8 mouse cellular contexts compared by ENCODE assay signal in the genomic region with DNA sequence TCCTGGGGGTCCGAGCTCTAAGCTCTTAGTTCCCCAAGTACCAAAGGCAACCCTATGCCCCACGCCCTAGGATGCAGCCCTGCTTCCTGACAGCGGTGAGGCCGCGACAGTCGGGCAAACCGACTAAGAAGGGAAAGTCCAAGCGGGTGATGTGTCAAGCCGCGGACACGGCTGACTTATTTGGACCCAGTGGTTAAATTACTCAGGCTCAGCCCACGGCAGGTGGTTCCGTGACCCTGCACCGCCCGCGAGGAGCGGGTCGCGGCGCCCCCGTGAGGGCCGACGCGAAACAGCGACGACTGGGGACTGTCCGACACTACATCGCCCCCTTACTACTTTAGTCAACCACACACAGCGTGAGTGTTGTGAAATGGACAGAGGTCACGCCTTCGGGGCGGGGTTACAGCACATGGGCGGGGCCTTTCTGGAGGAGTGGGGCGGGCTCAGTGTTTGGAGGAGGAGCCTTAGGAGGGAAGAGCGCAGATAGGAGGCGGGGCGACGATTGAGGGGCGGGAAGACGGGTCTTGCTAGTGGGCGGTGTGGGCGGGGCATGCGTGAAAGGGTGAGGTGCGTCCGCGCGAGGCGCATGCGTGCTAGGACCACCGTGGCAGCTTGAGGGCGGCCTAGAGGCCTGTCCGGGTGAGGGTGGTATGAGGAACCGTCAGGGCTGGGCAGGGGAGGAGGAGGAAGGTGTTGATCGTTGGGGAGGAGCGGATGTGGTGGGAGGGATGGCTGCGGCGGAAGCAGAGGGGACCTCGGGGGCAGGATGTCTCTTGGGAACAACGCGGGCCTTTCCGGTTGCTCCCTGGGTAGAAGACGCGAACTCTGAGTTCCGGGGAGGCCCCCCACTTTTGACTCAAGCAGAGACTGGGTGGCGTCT. TPM values are rescaled to one million over a fixed set of nuclear protein-coding genes. Genes with fewer than 3 reads are reported as not detected.
DNase-seq lines count a peak whose midpoint lies in the region; ATAC-seq and TF ChIP-seq lines count a peak whose summit lies in the region.

A gene (plus strand): TSS at position 555 of the 880 bp plus-strand sequence.

- peak within 1 kb of the TSS; percentile 57 for H3K4me2 ChIP-seq in forebrain, embryonic 16.5 days (ENCODE audit: low read length)
- H3K4me2 ChIP-seq in lung, embryonic 14.5 days: peak within 1 kb of the TSS; percentile 74

- peak within 1 kb of the TSS; percentile 78 for H3K4me3 ChIP-seq in G1E (ENCODE audit: low read depth, low read length)
- peak within 1 kb of the TSS; percentile 78 for H3K4me3 ChIP-seq in forebrain, embryonic 16.5 days (replicated peaks; ENCODE audit: low read length)
- H3K4me3 ChIP-seq in layer of hippocampus, adult 2 months: peak within 1 kb of the TSS; percentile 73
- H3K4me3 ChIP-seq in lung, embryonic 14.5 days (ENCODE audit: low read depth, low read length): peak within 1 kb of the TSS; percentile 66
- peak within 1 kb of the TSS; percentile 56 for H3K4me3 ChIP-seq in olfactory bulb, adult 2 months (ENCODE audit: insufficient read depth, low read depth, low read length)
- H3K4me3 ChIP-seq in thymus, adult 2 months (ENCODE audit: control insufficient read depth, insufficient read depth, low read length): peak within 1 kb of the TSS; percentile 54

- peak; percentile 66 for TF ChIP-seq POLR2A in olfactory bulb, adult 2 months (IDR thresholded peaks at IDR 0.05; ENCODE audit: insufficient read depth, low read depth, low read length)
- peak; percentile 87 for TF ChIP-seq POLR2A in thymus, adult 2 months (IDR thresholded peaks at IDR 0.05; ENCODE audit: control insufficient read depth, extremely low read depth, insufficient read depth, low read length, poor library complexity)

- ATAC-seq in G1E (ENCODE audit: extremely low read depth, insufficient number of reproducible peaks, low FRiP score, poor library complexity, severe bottlenecking): peak; percentile 89
- peak; percentile 95 for ATAC-seq in forebrain, embryonic 16.5 days
- ATAC-seq in lung, embryonic 14.5 days (ENCODE audit: insufficient read depth): peak; percentile 97

- peak; percentile 19; the same call in 1 of the 2 replicates for TF ChIP-seq CTCF in G1E (IDR thresholded peaks at IDR 0.05; ENCODE audit: low read depth, low read length)
- peak; percentile 90 for TF ChIP-seq CTCF in layer of hippocampus, adult 2 months (conservative IDR thresholded peaks at IDR 0.05)
- peak; percentile 89 for TF ChIP-seq CTCF in lung, embryonic 14.5 days (IDR thresholded peaks at IDR 0.05; ENCODE audit: low read depth)
- peak; percentile 71 for TF ChIP-seq CTCF in olfactory bulb, adult 2 months (IDR thresholded peaks at IDR 0.05; ENCODE audit: insufficient read depth, low read depth, low read length)
- TF ChIP-seq CTCF in thymus, adult 2 months (IDR thresholded peaks at IDR 0.05; ENCODE audit: borderline replicate concordance, control insufficient read depth, extremely low read depth, insufficient read depth, low read length, poor library complexity): peak; percentile 91

- H3K9me3 ChIP-seq in G1E (replicated peaks): peaks cover 4% of the 10 kb centered on the region
- no peaks in the 10 kb centered on the region for H3K9me3 ChIP-seq in forebrain, embryonic 16.5 days (ENCODE audit: control insufficient read depth, low read length)
- no peaks in the 10 kb centered on the region for H3K9me3 ChIP-seq in lung, embryonic 14.5 days (ENCODE audit: low read depth, low read length)

- peak within 1 kb of the TSS; percentile 77 for H3K27ac ChIP-seq in forebrain, embryonic 16.5 days (ENCODE audit: low read length)
- H3K27ac ChIP-seq in layer of hippocampus, adult 2 months: peak within 1 kb of the TSS; percentile 93
- H3K27ac ChIP-seq in lung, embryonic 14.5 days (ENCODE audit: low read depth): peak within 1 kb of the TSS; percentile 89
- peak within 1 kb of the TSS; percentile 43 for H3K27ac ChIP-seq in olfactory bulb, adult 2 months (ENCODE audit: insufficient read depth, low read depth, low read length)
- peak within 1 kb of the TSS; percentile 65 for H3K27ac ChIP-seq in thymus, adult 2 months (ENCODE audit: control insufficient read depth, insufficient read depth, low read length)

- H3K36me3 ChIP-seq in G1E (replicated peaks): peaks cover 30% of the 10 kb centered on the region
- peaks cover 11% of the 10 kb centered on the region; the same call in 1 of the 2 replicates for H3K36me3 ChIP-seq in forebrain, embryonic 16.5 days (ENCODE audit: control insufficient read depth, insufficient read depth)
- H3K36me3 ChIP-seq in lung, embryonic 14.5 days (ENCODE audit: insufficient read depth): peaks cover 24% of the 10 kb centered on the region
- peaks cover 10% of the 10 kb centered on the region; the same call in 1 of the 2 replicates for H3K36me3 ChIP-seq in thymus, adult 2 months (ENCODE audit: control insufficient read depth, insufficient read depth, low read length)

- peak; percentile 89 for DNase-seq in G1E (ENCODE audit: low spot score)
- peak; percentile 99 for DNase-seq in cerebellum, adult 18-20 months
- peak; percentile 99 to 100 for DNase-seq in heart, postnatal 36 days
- DNase-seq in layer of hippocampus, adult 2 months (ENCODE audit: low spot score in 2 of 2): peak; percentile 98 to 99
- DNase-seq in lung, embryonic 14.5 days: peak; percentile 99
- DNase-seq in thymus, adult 2 months: peak; percentile 99

- WGBS in forebrain, embryonic 16.5 days: under 1% methylated on average over 65 of the region's 65 CpGs
- under 1% methylated on average over 65 of the region's 65 CpGs for WGBS in lung, embryonic 14.5 days
- WGBS in olfactory bulb, adult 2 months: 1% methylated on average over 65 of the region's 65 CpGs
- WGBS in thymus, adult 2 months: under 1% methylated on average over 65 of the region's 65 CpGs

- intact Hi-C loops in heart, postnatal 36 days (cut with DNase I): loop anchor here (1.0 to 5.0 kb wide), 4 partner anchors 62 to 178 kb away; no protein-coding TSS in a partner anchor

- H3K27me3 ChIP-seq in G1E (ENCODE audit: insufficient read depth, low read length): no peaks in the 10 kb centered on the region
- no peaks in the 10 kb centered on the region for H3K27me3 ChIP-seq in forebrain, embryonic 16.5 days (replicated peaks; ENCODE audit: control insufficient read depth, insufficient read depth, low read length)
- no peaks in the 10 kb centered on the region for H3K27me3 ChIP-seq in lung, embryonic 14.5 days (ENCODE audit: insufficient read depth, low read length)
- no peaks in the 10 kb centered on the region for H3K27me3 ChIP-seq in thymus, adult 2 months (ENCODE audit: control insufficient read depth, insufficient read depth, low read length)

- H3K4me1 ChIP-seq in G1E (ENCODE audit: insufficient read depth, low read depth, low read length): peaks cover 41% of the 10 kb centered on the region
- H3K4me1 ChIP-seq in forebrain, embryonic 16.5 days (replicated peaks; ENCODE audit: control insufficient read depth, insufficient read depth, low read length): peaks cover 11% of the 10 kb centered on the region
- H3K4me1 ChIP-seq in lung, embryonic 14.5 days (ENCODE audit: insufficient read depth): no peaks in the 10 kb centered on the region
- peaks cover 4% of the 10 kb centered on the region; the same call in 1 of the 2 replicates for H3K4me1 ChIP-seq in olfactory bulb, adult 2 months (ENCODE audit: control insufficient read depth, insufficient read depth, low read length)
- peaks cover 11% of the 10 kb centered on the region for H3K4me1 ChIP-seq in thymus, adult 2 months (replicated peaks; ENCODE audit: control insufficient read depth, insufficient read depth, low read length)

- peak within 1 kb of the TSS; percentile 80 for H3K9ac ChIP-seq in forebrain, embryonic 16.5 days (replicated peaks; ENCODE audit: low read depth, low read length)
- peak within 1 kb of the TSS; percentile 69 for H3K9ac ChIP-seq in lung, embryonic 14.5 days

RNA-seq across cellular contexts. Expression of the gene that starts here (rescaled TPM):
- total RNA-seq in G1E (2014; fragmentation: Nextera tagmentation): 106 and 127 TPM in 2 replicates
- 94.9 and 114 TPM in 2 replicates for total RNA-seq in G1E (2017)
- 9.8 and 17.3 TPM in 2 replicates for polyA plus RNA-seq in G1E (2012)
- 70.5 and 74.0 TPM in 2 replicates for polyA plus RNA-seq in forebrain, embryonic 16.5 days (2015; fragmentation: Nextera tagmentation; extraction: Ambion mirVana)
- 10 to 100 TPM; 51.9 to 56.7 TPM for total RNA-seq in heart, postnatal 36 days (2021)
- total RNA-seq in layer of hippocampus, adult 2 months (2021): 10 to 100 TPM; 54.7 to 64.7 TPM
- polyA plus RNA-seq in lung, embryonic 14.5 days (2014; fragmentation: Nextera tagmentation; extraction: Ambion mirVana): 41.5 and 45.6 TPM in 2 replicates
- polyA plus RNA-seq in olfactory bulb, adult 2 months (2012; ENCODE audit: insufficient read depth, insufficient read length, low replicate concordance, missing spikeins): not detected in 2 replicates
- polyA plus RNA-seq in thymus, adult 2 months (2012; rRNA removed): 55.9 and 75.3 TPM in 2 replicates

Comparison
In these comparisons a context has a peak if more than half of its experiments do, and no peak if none do; other contexts are left out.
1. Peak in every context shown above with its lines: DNase-seq, ATAC-seq, H3K4me3 ChIP-seq and H3K27ac ChIP-seq.
2. CTCF ChIP-seq: peak in every context shown above with its lines; median percentile 91 in thymus, adult 2 months; 90 in layer of hippocampus, adult 2 months; 89 in lung, embryonic 14.5 days; 71 in olfactory bulb, adult 2 months; 19 in G1E.
3. H3K27ac ChIP-seq: peak in every context shown above with its lines; median percentile 93 in layer of hippocampus, adult 2 months; 89 in lung, embryonic 14.5 days; 77 in forebrain, embryonic 16.5 days; 65 in thymus, adult 2 months; 43 in olfactory bulb, adult 2 months.